Mouse (Mus musculus) myocyte (in vitro differentiated cells): ENCODE measurements at regions not wholly inside any gene's neighbourhood (a gene's known extent, or its start where the extent isn't known, plus 50 kb on each side); places are given as distances from the start of the nearest gene placed in this dataset.

Experiments used
- MAX ChIP-seq: IDR thresholded peaks from one replicate; pipeline ENCODE4 v1.6.1; 2011; ENCODE audit warnings: low read depth, mild to moderate bottlenecking, control low read depth
- POLR2A ChIP-seq: IDR thresholded peaks from one replicate; pipeline ENCODE4 v1.6.1; 2011; ENCODE audit warnings: low read depth, mild to moderate bottlenecking, control low read depth, moderate library complexity; ENCODE audit not compliant: insufficient read length
- TCF12 ChIP-seq: IDR thresholded peaks from one replicate; pipeline ENCODE4 v1.6.1; 2011; ENCODE audit warnings: mild to moderate bottlenecking, control low read depth; ENCODE audit not compliant: poor library complexity, insufficient read depth, severe bottlenecking
- USF1 ChIP-seq: IDR thresholded peaks from one replicate; pipeline ENCODE4 v1.6.1; 2011; ENCODE audit warnings: low read depth, mild to moderate bottlenecking, control low read depth, moderate library complexity

DNA sequence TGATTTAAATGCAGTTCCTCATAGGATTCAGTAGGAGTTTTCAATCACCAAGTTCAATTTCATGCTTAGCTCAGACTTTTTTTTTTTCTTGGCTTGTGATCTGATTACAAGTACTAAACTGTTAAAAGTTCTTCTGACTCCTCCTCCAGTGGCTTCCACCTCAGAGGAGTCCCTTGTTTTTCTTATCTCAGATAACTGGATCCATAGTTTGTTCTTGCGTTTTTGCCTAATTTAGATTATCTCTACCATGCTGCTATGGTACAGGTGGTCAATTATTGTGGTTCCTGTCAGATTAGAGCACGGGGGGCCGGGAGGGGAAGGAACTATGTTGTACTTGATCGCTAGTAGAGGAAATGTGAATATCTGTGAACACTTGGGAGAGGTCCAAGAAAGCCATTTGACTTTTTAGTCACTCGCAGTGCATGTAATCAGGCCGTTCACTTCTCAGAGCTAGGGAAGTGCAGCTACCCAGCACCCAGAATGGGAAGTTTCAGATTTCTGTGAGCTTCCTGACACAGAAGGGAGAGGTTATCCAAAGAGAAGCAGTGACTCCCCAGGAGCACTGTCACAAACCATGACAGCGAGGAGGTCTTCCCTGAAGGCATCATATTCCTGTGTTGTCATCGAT lies 89.0 kb upstream of the Kitl start:
- no peak for TF ChIP-seq MAX
- no peak for TF ChIP-seq POLR2A
- TF ChIP-seq TCF12: no peak
- TF ChIP-seq USF1: no peak
